18 mouse cellular contexts compared by ENCODE assay signal in the genomic region with DNA sequence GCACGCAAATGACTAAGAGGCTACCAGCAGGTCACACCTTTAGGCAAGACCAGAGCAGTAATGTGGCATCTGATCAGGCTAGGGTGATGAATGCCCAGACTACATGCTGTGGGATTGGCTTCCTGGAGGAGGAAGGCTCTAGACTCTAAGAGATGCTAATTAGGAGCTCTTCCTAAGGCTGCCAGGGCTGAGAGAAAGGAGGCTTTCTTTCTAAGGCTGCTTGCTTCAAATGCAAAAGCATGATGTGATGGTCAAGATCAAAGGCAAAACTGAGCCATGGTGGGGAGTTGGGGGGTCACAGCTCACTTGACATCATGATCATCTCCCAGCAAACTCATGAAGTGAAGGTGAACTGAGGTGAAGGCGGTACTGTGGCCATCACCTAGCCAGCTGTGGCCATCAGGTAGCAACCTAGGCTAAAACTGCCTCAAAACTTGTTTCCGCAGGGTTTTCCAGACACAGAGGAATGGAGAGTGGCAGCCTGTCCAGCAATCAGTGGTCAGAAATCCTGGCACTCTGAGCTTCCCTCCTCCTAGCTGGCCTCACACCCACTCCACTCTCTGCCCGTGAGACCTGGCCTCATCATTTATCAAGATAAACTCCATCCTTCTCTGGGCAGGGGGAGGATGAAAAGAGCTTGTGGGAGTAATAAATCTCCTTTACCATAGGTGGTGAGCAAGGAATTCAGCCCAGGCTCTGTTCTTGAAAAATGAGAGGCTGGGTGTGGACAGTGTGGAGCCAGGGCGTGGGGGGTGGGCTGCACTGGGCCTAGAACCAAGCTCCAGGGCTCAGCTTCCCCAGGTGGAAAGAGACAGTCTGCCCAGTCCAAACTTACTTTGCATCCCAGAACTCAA.
DNase-seq lines count a peak whose midpoint lies in the region; ATAC-seq and TF ChIP-seq lines count a peak whose summit lies in the region.
"Had no signal": no experiment of that assay in that cellular context is flagged by ENCODE, and none has a peak within 500 bp of the region (broad histone marks: within the 10 kb centered on the region; RNA-seq: fewer than 3 reads in every experiment).

No protein-coding gene starts in this region.

- H3K4me1 ChIP-seq in heart, embryonic 12.5 days (replicated peaks), result no peaks in the 10 kb centered on the region
- H3K4me1 ChIP-seq in kidney, embryonic 15.5 days, result peaks cover 29% of the 10 kb centered on the region
- 0 out of 2 replicates have a peak, but pooled peaks cover 5% of the 10 kb centered on the region for H3K4me1 ChIP-seq in neural tube, embryonic 12.5 days
- H3K4me1 ChIP-seq in stomach, postnatal 0 days (replicated peaks; ENCODE audit: control insufficient read depth, insufficient read depth), result no peaks in the 10 kb centered on the region
- H3K4me1 ChIP-seq: embryonic facial prominence, embryonic 13.5 days; liver, embryonic 13.5 days had no signal

- WGBS in heart, embryonic 12.5 days, result 70% methylated on average over 5 of the region's 5 CpGs
- WGBS in kidney, embryonic 15.5 days, result 41% methylated on average over 5 of the region's 5 CpGs
- WGBS in neural tube, embryonic 12.5 days, result 60% methylated on average over 5 of the region's 5 CpGs
- 57% methylated on average over 5 of the region's 5 CpGs for WGBS in stomach, postnatal 0 days

- H3K27me3 ChIP-seq in heart, embryonic 12.5 days (replicated peaks), result peaks cover 40% of the 10 kb centered on the region
- H3K27me3 ChIP-seq in kidney, embryonic 15.5 days, result no peaks in the 10 kb centered on the region
- H3K27me3 ChIP-seq in neural tube, embryonic 12.5 days (replicated peaks), result no peaks in the 10 kb centered on the region
- no peaks in the 10 kb centered on the region for H3K27me3 ChIP-seq in stomach, postnatal 0 days (ENCODE audit: control insufficient read depth, insufficient read depth, low read length)
- H3K27me3 ChIP-seq: embryonic facial prominence, embryonic 13.5 days; liver, embryonic 13.5 days had no signal

- no peak overlapping the region for H3K9ac ChIP-seq in heart, embryonic 12.5 days
- H3K9ac ChIP-seq in kidney, embryonic 15.5 days, result no peak overlapping the region
- no peak overlapping the region for H3K9ac ChIP-seq in neural tube, embryonic 12.5 days
- no peak overlapping the region for H3K9ac ChIP-seq in stomach, postnatal 0 days (ENCODE audit: low read length)
- H3K9ac ChIP-seq: embryonic facial prominence, embryonic 13.5 days; limb, embryonic 13.5 days; liver, embryonic 13.5 days had no signal

- no peak overlapping the region for H3K4me2 ChIP-seq in heart, embryonic 12.5 days
- no peak overlapping the region for H3K4me2 ChIP-seq in kidney, embryonic 15.5 days
- H3K4me2 ChIP-seq in neural tube, embryonic 12.5 days (replicated peaks), result no peak overlapping the region
- H3K4me2 ChIP-seq in stomach, postnatal 0 days (replicated peaks; ENCODE audit: low read depth), result no peak overlapping the region
- H3K4me2 ChIP-seq: embryonic facial prominence, embryonic 13.5 days; limb, embryonic 13.5 days; liver, embryonic 13.5 days had no signal

- H3K36me3 ChIP-seq in heart, embryonic 12.5 days, result no peaks in the 10 kb centered on the region
- H3K36me3 ChIP-seq in kidney, embryonic 15.5 days, result no peaks in the 10 kb centered on the region
- no peaks in the 10 kb centered on the region for H3K36me3 ChIP-seq in neural tube, embryonic 12.5 days
- no peaks in the 10 kb centered on the region for H3K36me3 ChIP-seq in stomach, postnatal 0 days (ENCODE audit: control insufficient read depth, insufficient read depth, low read length)
- H3K36me3 ChIP-seq: embryonic facial prominence, embryonic 13.5 days; limb, embryonic 13.5 days; liver, embryonic 13.5 days had no signal

- H3K27ac ChIP-seq in heart, embryonic 12.5 days (ENCODE audit: poor library complexity, severe bottlenecking), result no peak overlapping the region
- 0 out of 2 replicates have a peak overlapping the region, but pooled peaks have one; percentile 18 for H3K27ac ChIP-seq in kidney, embryonic 15.5 days
- H3K27ac ChIP-seq in neural tube, embryonic 12.5 days, result no peak overlapping the region
- H3K27ac ChIP-seq in stomach, postnatal 0 days (replicated peaks), result no peak overlapping the region
- H3K27ac ChIP-seq: embryonic facial prominence, embryonic 13.5 days; limb, embryonic 13.5 days; liver, embryonic 13.5 days had no signal

- no peak for TF ChIP-seq EP300 in stomach, postnatal 0 days (optimal IDR thresholded peaks at IDR 0.05)

- no peak overlapping the region for H3K4me3 ChIP-seq in heart, embryonic 12.5 days
- no peak overlapping the region for H3K4me3 ChIP-seq in kidney, embryonic 15.5 days (replicated peaks)
- H3K4me3 ChIP-seq in neural tube, embryonic 12.5 days, result no peak overlapping the region
- H3K4me3 ChIP-seq in stomach, postnatal 0 days (ENCODE audit: low read depth, low read length), result no peak overlapping the region
- H3K4me3 ChIP-seq: embryonic facial prominence, embryonic 13.5 days; limb, embryonic 13.5 days; liver, embryonic 13.5 days; myocyte had no signal

- 0 out of 2 replicates have a peak, but pooled peaks have one; percentile 18 for ATAC-seq in heart, embryonic 12.5 days (ENCODE audit: insufficient number of reproducible peaks, low FRiP score)
- ATAC-seq in kidney, embryonic 15.5 days (replicated peaks; ENCODE audit: low FRiP score), result peak; percentile 91
- peak; percentile 17; the same call in 1 of the 2 replicates for ATAC-seq in neural tube, embryonic 12.5 days (ENCODE audit: low FRiP score, low read depth)
- peak; percentile 54; the same call in 1 of the 2 replicates for ATAC-seq in stomach, postnatal 0 days (ENCODE audit: low FRiP score, low TSS enrichment)
- ATAC-seq: forebrain, embryonic 14.5 days; inflammation-experienced regulatory T-cells, adult 6 months had no signal

- no peak for TF ChIP-seq CTCF in stomach, postnatal 0 days (IDR thresholded peaks at IDR 0.05; ENCODE audit: low read depth)

- DNase-seq in heart, adult 8-10 months (ENCODE audit: low spot score), result no peak
- DNase-seq in kidney, adult 8-10 months, result no peak
- DNase-seq in neural tube, embryonic 10.5 days (ENCODE audit: extremely low spot score, low spot score), result no peak
- no peak for DNase-seq in stomach, postnatal 0 days (ENCODE audit: low spot score)
- DNase-seq: adrenal gland, adult 2 months; cerebellum, adult 8-10 months; gastrocnemius, postnatal 14 days; liver, embryonic 13.5 days; midbrain, embryonic 14.5 days; thymus, postnatal 36 days had no signal

- H3K9me3 ChIP-seq in heart, embryonic 12.5 days (replicated peaks), result no peaks in the 10 kb centered on the region
- H3K9me3 ChIP-seq in kidney, embryonic 15.5 days (replicated peaks), result no peaks in the 10 kb centered on the region
- H3K9me3 ChIP-seq in neural tube, embryonic 12.5 days, result no peaks in the 10 kb centered on the region
- no peaks in the 10 kb centered on the region for H3K9me3 ChIP-seq in stomach, postnatal 0 days (ENCODE audit: control insufficient read depth, low read length)
- H3K9me3 ChIP-seq: embryonic facial prominence, embryonic 13.5 days; limb, embryonic 13.5 days; liver, embryonic 13.5 days had no signal

Comparison
In these comparisons a context has a peak if more than half of its experiments do, and no peak if none do; other contexts are left out.
1. ATAC-seq: peak in every context shown above with its lines; median percentile 91 in kidney, embryonic 15.5 days; 54 in stomach, postnatal 0 days; 18 in heart, embryonic 12.5 days; 17 in neural tube, embryonic 12.5 days.